Mouse (Mus musculus) hindbrain, embryonic 15.5 days (tissue): ENCODE results near the gene Slc27a2. TPM values are rescaled to one million over a fixed set of nuclear protein-coding genes. Genes with fewer than 3 reads are reported as not detected.
"Not testable (repeated sequence)": the region's sequence is repeated elsewhere in the genome, so short reads cannot be mapped to it uniquely, and the experiment has no call there.

ENCODE experiments used
- ATAC-seq: fragments of 200-750 bp; cut with Nextera tagmentation; 2 replicates; pipeline ENCODE4 v1.8.0; 2017; ENCODE audit warnings: low read depth, moderate number of reproducible peaks, moderate TSS enrichment; ENCODE audit not compliant: low FRiP score
- H3K27ac ChIP-seq: fragments of 300-500 bp; sonication (generic); replicated peaks from 2 replicates; pipeline ENCODE4 v1.5.1; 2015; ENCODE audit warnings: mild to moderate bottlenecking, inconsistent platforms
- H3K27me3 ChIP-seq: fragments of 300-500 bp; sonication (generic); 2 replicates; pipeline ENCODE4 v1.6.1; 2015; ENCODE audit warnings: control low read depth, inconsistent platforms
- H3K36me3 ChIP-seq: fragments of 300-500 bp; sonication (generic); 2 replicates; pipeline ENCODE4 v1.6.1; 2015; ENCODE audit warnings: control low read depth, inconsistent platforms
- H3K4me1 ChIP-seq: fragments of 300-500 bp; sonication (generic); replicated peaks from 2 replicates; pipeline ENCODE4 v1.6.1; 2015; ENCODE audit warnings: control low read depth, inconsistent platforms
- H3K4me2 ChIP-seq: fragments of 300-500 bp; sonication (generic); 2 replicates; pipeline ENCODE4 v1.6.1; 2015; ENCODE audit warnings: moderate library complexity, mild to moderate bottlenecking, inconsistent platforms
- H3K4me3 ChIP-seq: fragments of 300-500 bp; sonication (generic); 2 replicates; pipeline ENCODE4 v1.5.1; 2015; ENCODE audit warnings: mild to moderate bottlenecking, inconsistent platforms
- H3K9ac ChIP-seq: fragments of 300-500 bp; sonication (generic); 2 replicates; pipeline ENCODE4 v1.6.1; 2015; ENCODE audit warnings: inconsistent platforms
- H3K9me3 ChIP-seq: fragments of 300-500 bp; sonication (generic); 2 replicates; pipeline ENCODE4 v1.6.1; 2016; ENCODE audit warnings: control low read depth, inconsistent platforms
- WGBS: fragments of 180-500 bp; shearing (Covaris S2); methylation state at CpG from one replicate; pipeline ENCODE4 v1.1.7; 2015; 5-methylcytosine and 5-hydroxymethylcytosine counted together
- polyA plus RNA-seq: library from polyadenylated mRNA; unstranded; fragments of >200 nt; fragmentation: Nextera tagmentation; extraction: Ambion mirVana; gene quantifications from 2 replicates; pipeline ENCODE4 v1.2.1, GENCODE M21; 2015

Slc27a2 gene
- polyA plus RNA-seq, 1 experiment from 2014 or later: 10.5 TPM

DNA sequence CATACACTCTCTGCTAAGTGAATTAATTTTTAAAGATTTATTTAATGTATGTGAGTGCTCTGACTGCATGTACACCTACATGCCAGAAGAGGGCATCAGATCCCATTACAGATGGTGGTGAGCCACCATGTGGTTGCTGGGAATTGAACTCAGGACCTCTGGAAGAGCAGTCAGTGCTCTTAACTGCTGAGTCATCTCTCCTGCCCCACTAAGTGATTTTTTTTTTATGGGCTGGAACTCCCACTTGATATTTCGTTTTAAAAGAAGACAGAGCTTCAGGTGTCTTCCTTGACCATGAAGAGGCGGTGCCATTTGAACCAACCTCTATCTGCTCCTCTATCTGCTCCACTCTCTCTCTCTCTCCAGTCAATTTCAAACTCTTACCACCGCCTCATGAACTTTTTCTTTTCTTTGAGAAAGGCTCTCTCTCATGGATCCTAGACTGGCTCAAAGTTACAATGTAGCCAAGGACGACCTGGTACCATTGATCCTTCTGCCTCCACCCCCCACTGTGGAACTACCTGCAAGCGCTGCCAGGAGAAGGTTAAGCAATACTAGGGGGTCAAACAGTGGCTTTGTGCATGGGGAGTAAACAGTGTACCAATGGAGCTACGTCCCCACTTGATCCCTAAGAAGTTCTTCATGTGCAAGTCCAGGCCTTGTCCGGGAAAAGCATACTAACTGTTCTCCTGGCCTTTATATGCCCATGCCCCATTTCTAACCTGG is 44.3 kb downstream of the Slc27a2 start:
- Histone ChIP-seq H3K9ac (no peak overlapping the region), H3K4me3 (no peak overlapping the region), H3K36me3 (no peaks in the 10 kb centered on the region), H3K9me3 (no peaks in the 10 kb centered on the region), H3K4me1 (0 out of 2 replicates have a peak, but pooled peaks cover 5% of the 10 kb centered on the region), H3K27me3 (no peaks in the 10 kb centered on the region), H3K4me2 (no peak overlapping the region), H3K27ac (no peak overlapping the region)
- ATAC-seq: no peak
- WGBS: 91% methylated on average over 7 of the region's 7 CpGs

GRCm38 (mm10) chr2:126597279-126598241 is 45.4 kb downstream of the Slc27a2 start:
- no peaks in the 10 kb centered on the region for H3K9me3 ChIP-seq
- H3K27ac ChIP-seq: no peak overlapping the region
- no peak overlapping the region for H3K9ac ChIP-seq
- H3K4me3 ChIP-seq: no peak overlapping the region
- no peak for ATAC-seq
- H3K36me3 ChIP-seq: no peaks in the 10 kb centered on the region
- H3K27me3 ChIP-seq: no peaks in the 10 kb centered on the region
- H3K4me2 ChIP-seq: no peak overlapping the region
- H3K4me1 ChIP-seq: 0 out of 2 replicates have a peak, but pooled peaks cover 5% of the 10 kb centered on the region
- 84% methylated on average over 20 of the region's 20 CpGs for WGBS

DNA sequence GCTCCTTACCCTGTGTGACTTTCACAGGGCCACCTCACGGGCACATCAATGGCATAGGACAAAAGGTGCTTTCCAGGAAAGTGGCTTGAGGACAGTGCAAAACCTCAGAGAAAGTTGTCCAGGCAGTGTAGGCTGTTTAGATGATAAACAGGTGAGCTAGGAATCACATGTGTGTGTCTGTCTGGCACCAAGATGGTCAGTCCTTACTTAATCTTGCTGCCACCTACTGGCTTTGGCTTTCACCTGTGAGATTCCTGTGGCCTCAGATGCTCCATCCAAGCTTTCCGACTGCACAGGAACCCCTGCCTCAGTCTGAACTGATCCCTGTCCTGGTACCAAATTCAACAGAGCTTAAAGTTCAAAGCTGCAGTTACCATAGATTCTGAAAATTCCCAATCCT is 46.2 kb downstream of the Slc27a2 start:
- Histone ChIP-seq H3K9ac (no peak overlapping the region), H3K4me1 (0 out of 2 replicates have a peak, but pooled peaks cover 5% of the 10 kb centered on the region), H3K4me3 (no peak overlapping the region), H3K27ac (no peak overlapping the region), H3K36me3 (no peaks in the 10 kb centered on the region), H3K9me3 (no peaks in the 10 kb centered on the region), H3K27me3 (no peaks in the 10 kb centered on the region), H3K4me2 (no peak overlapping the region)
- no peak for ATAC-seq
- 51% methylated on average over 2 of the region's 2 CpGs for WGBS

GRCm38 (mm10) chr2:126599005-126599404 is 46.8 kb downstream of the Slc27a2 start:
- H3K4me1 ChIP-seq: 0 out of 2 replicates have a peak, but pooled peaks cover 3% of the 10 kb centered on the region
- no peaks in the 10 kb centered on the region for H3K27me3 ChIP-seq
- H3K9me3 ChIP-seq: no peaks in the 10 kb centered on the region
- H3K9ac ChIP-seq: no peak overlapping the region
- no peak overlapping the region for H3K4me3 ChIP-seq
- H3K4me2 ChIP-seq: no peak overlapping the region
- H3K36me3 ChIP-seq: no peaks in the 10 kb centered on the region
- no peak overlapping the region for H3K27ac ChIP-seq
- 23% methylated on average over 3 of the region's 3 CpGs for WGBS
- peak; percentile 66 for ATAC-seq

- no peaks in the 10 kb centered on the region for H3K4me1 ChIP-seq
Measured at GRCm38 (mm10) chr2:126600533-126600932, 48.3 kb downstream of the Slc27a2 start.

DNA sequence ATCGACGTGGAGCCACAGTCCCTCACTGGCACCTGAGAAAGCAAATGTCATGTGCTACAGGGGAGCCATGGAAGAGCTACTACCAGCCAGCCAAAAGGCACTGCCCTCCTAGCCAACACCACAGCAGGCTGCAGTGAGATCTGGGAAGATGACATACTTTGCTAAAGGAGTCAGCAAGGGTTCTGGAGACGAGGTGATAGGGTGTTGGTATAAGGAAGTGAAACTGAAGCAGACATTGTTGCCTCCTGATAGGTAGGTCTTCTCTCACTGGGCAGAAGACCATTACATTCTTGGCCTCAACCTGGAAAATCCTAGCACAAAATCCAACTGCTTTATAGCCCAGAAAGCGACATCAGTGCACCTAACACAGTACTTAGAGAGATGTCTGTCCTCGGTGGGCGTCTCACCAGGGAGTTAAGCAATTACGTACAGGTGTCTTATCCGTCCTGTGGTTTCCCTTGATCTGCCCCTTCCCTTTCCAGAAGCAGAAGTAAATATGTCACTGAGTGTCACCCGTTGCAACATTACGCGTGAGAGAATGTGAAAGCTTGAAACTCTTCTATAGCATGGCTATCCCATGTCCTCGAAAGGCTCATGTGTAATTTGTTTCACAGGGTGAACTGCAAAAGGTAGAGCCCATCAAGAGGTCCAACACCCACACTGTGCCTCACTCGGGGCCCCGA is 49.9 kb downstream of the Slc27a2 start:
- 91% methylated on average over 14 of the region's 14 CpGs for WGBS
- Histone ChIP-seq H3K4me1 (no peaks in the 10 kb centered on the region), H3K36me3 (no peaks in the 10 kb centered on the region), H3K4me3 (no peak overlapping the region), H3K4me2 (no peak overlapping the region), H3K9ac (no peak overlapping the region), H3K9me3 (no peaks in the 10 kb centered on the region), H3K27ac (no peak overlapping the region), H3K27me3 (no peaks in the 10 kb centered on the region)
- no peak for ATAC-seq

More at GRCm38 (mm10) chr2:126600533-126600932, 48.3 kb downstream of the Slc27a2 start:
- Histone ChIP-seq H3K4me2 (no peak overlapping the region), H3K9me3 (no peaks in the 10 kb centered on the region), H3K36me3 (no peaks in the 10 kb centered on the region), H3K27me3 (no peaks in the 10 kb centered on the region), H3K4me3 (no peak overlapping the region), H3K9ac (no peak overlapping the region), H3K27ac (no peak overlapping the region)
- WGBS: 74% methylated on average over 14 of the region's 14 CpGs
- ATAC-seq: no peak

DNA sequence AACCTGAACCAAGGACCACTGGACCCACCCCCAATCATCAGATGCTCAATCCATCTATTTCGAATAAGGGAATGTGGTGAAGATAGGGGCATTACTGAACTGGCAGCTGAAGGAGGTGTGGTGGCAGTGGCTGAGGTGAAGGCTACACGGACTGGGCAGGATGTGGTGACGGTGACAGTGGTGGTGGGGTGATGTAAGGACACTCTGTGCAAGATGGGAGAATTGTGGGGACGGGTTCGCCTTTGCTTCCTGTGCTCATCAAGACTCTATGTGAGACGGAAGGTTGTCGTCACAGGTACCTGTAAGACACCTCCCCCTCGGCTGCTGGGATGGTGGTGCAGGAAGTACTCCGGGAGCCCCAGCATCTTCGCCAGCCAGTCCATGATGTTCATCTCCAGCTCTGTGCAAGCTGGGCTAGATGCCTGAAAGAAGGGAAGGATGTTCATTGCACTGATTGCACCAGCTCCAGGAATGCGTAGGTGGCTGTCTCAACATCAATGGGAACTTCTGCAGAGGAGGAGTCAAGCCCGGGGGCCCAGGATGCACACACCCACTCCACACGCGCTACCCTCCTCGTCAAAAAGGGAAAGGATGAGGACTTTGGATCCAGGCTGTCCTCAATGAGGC is 54.0 kb downstream of the Slc27a2 start:
- no peak overlapping the region for H3K27ac ChIP-seq
- H3K9ac ChIP-seq: no peak overlapping the region
- H3K27me3 ChIP-seq: no peaks in the 10 kb centered on the region
- no peaks in the 10 kb centered on the region for H3K9me3 ChIP-seq
- WGBS: 91% methylated on average over 15 of the region's 15 CpGs
- H3K4me2 ChIP-seq: no peak overlapping the region
- no peak overlapping the region for H3K4me3 ChIP-seq
- no peaks in the 10 kb centered on the region for H3K4me1 ChIP-seq
- H3K36me3 ChIP-seq: no peaks in the 10 kb centered on the region
- no peak for ATAC-seq

DNA sequence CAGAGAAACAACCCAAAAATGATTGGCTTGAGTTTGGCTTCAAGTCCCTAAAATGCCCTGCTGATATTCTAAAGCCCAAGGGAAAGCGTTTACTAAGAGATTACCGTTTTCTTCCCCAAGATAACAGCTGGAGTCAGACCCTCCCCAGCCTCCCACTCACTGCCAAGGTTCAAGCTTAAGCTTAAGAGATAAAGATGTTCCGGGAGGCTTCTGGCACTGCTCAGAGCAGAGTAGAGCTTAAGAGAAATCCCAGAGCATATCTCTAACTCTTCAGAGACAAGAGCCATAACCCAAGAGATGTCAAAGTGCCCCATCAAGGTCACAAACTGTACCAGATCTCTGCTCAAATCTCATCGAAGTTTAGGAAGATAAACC is 54.5 kb downstream of the Slc27a2 start:
- H3K4me2 ChIP-seq: no peak overlapping the region
- no peak for ATAC-seq
- H3K4me1 ChIP-seq: no peaks in the 10 kb centered on the region
- H3K27me3 ChIP-seq: no peaks in the 10 kb centered on the region
- WGBS: 80% methylated on average over 4 of the region's 4 CpGs
- H3K36me3 ChIP-seq: no peaks in the 10 kb centered on the region
- H3K4me3 ChIP-seq: no peak overlapping the region
- no peaks in the 10 kb centered on the region for H3K9me3 ChIP-seq
- H3K9ac ChIP-seq: no peak overlapping the region
- H3K27ac ChIP-seq: no peak overlapping the region

DNA sequence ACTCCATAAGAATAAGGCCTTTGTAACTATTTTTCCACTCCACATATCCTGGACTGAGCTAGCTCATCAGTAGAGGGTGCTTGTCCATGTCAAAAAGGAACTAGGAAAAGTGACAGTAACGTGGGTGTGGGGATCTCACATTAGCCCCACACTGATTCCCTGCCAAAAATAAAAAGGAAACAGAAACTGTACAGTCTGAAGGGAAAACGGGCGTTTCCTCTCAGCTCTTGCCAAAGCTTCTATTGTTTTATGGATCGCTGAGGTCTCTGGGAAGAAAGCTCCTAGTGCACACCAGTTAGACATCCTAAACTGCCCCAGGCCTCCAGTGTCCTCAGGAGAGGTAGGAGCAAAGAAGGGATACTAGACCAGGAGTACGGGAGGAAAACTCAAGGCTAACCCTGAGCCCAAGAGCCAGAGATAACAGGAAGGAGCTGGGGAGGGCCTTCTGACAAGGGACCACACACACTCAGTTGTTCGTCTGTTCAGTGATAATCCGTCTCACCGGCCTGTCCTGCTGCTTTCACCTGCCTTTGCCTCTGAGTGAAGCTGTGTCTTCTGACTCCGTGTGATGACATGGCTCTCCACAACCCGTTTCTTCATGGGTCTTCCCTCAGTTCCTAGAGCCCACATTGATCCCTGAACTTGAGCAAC is 55.5 kb downstream of the Slc27a2 start:
- H3K9ac ChIP-seq: no peak overlapping the region
- no peak overlapping the region for H3K4me3 ChIP-seq
- ATAC-seq: no peak
- H3K4me2 ChIP-seq: no peak overlapping the region
- WGBS: 76% methylated on average over 10 of the region's 10 CpGs
- no peak overlapping the region for H3K27ac ChIP-seq
- no peaks in the 10 kb centered on the region for H3K9me3 ChIP-seq
- H3K4me1 ChIP-seq: no peaks in the 10 kb centered on the region
- no peaks in the 10 kb centered on the region for H3K36me3 ChIP-seq
- H3K27me3 ChIP-seq: no peaks in the 10 kb centered on the region

DNA sequence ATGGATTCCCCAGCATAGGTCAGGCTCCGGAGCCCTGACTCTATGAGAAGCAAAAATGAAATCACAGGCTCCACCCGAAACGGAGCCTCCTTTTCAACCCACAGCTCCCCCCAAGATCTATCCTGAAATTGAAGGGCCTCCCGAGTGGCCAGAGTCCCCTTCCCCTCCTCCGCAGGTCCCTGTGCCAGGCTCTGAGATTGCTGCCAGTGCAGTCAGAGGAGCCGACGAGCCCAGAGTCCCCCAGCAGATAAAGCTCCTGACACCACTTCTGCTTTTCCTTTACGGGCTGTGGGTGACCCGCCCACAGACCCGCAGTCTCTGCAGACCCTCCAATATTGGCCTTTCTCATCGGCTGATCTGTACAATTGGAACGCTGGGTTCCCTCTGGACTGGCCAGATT is 57.4 kb downstream of the Slc27a2 start:
- not testable (repeated sequence) for H3K9me3 ChIP-seq, H3K4me3 ChIP-seq, H3K36me3 ChIP-seq, H3K9ac ChIP-seq, H3K27ac ChIP-seq, H3K4me2 ChIP-seq, H3K27me3 ChIP-seq, H3K4me1 ChIP-seq, ATAC-seq
- WGBS: 75% methylated on average over 12 of the region's 12 CpGs

- H3K36me3 ChIP-seq: no peaks in the 10 kb centered on the region
Measured at GRCm38 (mm10) chr2:126615355-126615754, 63.1 kb downstream of the Slc27a2 start.

More at GRCm38 (mm10) chr2:126615355-126615754, 63.1 kb downstream of the Slc27a2 start:
- ATAC-seq: no peak
- Histone ChIP-seq H3K4me1 (no peaks in the 10 kb centered on the region), H3K27ac (no peak overlapping the region), H3K4me2 (no peak overlapping the region), H3K4me3 (no peak overlapping the region), H3K27me3 (no peaks in the 10 kb centered on the region), H3K9ac (no peak overlapping the region), H3K9me3 (no peaks in the 10 kb centered on the region)
- 88% methylated on average over 3 of the region's 3 CpGs for WGBS
